Mouse (Mus musculus): ENCODE results near the gene Arsj.

The Arsj gene

DNA sequence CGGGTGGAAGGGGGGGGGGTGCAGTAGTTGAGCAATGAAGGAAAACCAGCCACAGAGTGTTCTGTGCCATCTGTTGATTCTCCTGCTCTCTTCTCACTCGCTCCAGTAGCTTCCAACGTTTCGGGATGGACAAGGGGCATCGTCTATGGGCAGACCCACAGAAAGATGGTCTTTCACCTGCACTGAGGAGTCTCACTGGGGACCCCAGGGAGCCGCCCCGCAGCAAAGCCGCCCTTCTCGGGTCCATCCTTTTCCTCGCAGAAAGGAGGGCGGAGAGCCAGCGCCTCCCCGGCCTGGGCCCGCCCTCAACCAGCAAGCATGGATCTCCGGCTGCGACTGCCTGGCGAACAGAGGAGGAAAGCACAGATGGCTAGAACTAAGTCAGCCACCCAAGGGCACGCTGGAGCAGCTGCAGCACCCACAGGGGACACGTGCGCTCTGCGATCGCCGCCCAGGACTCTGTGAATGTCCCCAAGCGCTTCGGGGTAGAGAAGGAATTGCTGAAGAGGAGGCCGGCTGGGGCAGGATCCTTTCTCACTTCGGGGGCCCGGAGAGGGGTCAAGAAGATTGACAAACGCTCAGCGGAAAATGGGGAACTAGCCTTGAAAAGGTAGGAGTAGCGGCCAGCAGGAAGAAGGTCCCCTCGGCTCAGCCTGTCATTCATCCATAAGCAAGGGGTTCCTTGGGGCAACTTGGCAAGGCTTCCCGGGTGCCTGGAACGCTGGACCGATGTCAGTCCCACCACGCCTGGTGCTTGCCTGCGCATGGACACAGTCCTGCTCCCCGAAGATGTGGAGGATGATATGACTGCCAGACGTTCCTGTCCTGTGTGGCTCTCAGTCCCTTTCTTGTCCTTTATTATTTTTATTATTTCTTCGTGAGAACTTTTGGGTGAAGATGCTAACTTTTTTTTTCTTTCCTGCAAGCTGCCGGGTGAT lies at the start of gene Arsj:
Gene Arsj, plus strand, starts transcription at position 117 of the 938 bp plus-strand sequence.
- peak; percentile 14 to 53 for DNase-seq

- no peak for DNase-seq
These were observed 38.5 kb upstream of the Arsj start for GRCm38 (mm10) chr3:126324872-126325498.

GRCm38 (mm10) chr3:126325891-126326627 lies 37.4 kb upstream of the Arsj start:
- DNase-seq, result no peak

DNA sequence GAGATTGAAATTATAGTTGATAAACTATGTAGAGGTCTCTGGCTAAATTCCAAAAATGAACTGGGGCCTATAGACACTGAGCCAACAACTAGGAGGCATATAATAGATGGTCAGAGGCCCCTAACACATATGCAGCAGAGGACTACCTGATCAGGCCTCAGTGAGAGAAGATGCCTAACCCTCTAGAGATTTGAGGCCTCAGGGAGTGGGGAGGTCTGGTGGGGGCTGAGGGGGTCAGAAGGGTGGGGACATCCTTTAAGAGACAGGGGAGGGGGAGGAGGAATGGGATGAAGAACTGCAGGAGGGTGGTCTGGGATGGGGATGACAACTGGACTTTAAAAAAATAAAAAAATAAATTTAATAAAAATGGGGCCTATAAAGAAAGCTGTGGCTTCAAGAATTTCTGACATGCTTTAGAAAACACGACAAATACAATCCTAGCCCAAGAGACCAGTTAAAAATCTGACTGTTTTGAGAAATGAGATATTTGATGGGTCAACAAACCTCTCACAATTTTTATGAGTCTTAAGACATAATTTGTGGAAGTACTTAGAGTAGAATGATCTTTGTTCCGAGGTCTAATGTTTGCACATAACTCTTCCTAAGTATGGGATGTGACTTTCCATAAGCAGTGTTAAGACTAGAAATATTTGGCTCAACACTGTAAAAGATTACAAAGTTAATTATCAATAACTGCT lies 36.7 kb upstream of the Arsj start:
- DNase-seq, result no peak

GRCm38 (mm10) chr3:126335329-126335728 lies 28.2 kb upstream of the Arsj start:
- peak in 1 of 2 experiments; percentile 2 for DNase-seq

- DNase-seq, result no peak
These were observed 18.7 kb upstream of the Arsj start for GRCm38 (mm10) chr3:126344745-126345144.

DNA sequence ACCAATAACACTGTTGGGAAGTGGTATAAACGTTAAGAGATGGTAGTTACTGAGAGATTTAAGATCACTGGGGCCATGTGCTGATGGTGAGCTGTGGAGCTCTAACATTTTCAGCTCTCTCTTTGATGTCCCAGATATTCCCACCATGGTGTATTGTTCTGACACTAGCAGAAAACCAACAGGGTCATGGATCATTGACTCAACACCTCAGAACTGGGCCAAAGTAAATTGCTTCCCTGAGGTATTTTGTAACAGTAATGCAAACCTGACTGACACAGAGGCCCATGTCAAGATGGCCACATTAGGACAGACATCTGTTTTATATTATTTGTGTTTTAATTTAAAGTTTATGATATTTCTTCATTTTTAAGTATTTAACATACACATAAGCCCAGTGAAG lies 3.7 kb upstream of the Arsj start:
- DNase-seq, result no peak

GRCm38 (mm10) chr3:126362392-126362791 lies 1.1 kb upstream of the Arsj start:
- no peak for DNase-seq

GRCm38 (mm10) chr3:126362931-126363525 lies 456 bp upstream of the Arsj start:
- DNase-seq, result no peak

GRCm38 (mm10) chr3:126364555-126364954 lies 1.1 kb downstream of the Arsj start:
- no peak for DNase-seq

- DNase-seq, result no peak
These were observed 7.1 kb downstream of the Arsj start for GRCm38 (mm10) chr3:126370571-126370970.

- no peak for DNase-seq
These were observed 9.5 kb downstream of the Arsj start for GRCm38 (mm10) chr3:126372815-126373545.

- DNase-seq, result no peak
These were observed 10.2 kb downstream of the Arsj start for GRCm38 (mm10) chr3:126373721-126374120.

GRCm38 (mm10) chr3:126379252-126379651 lies 15.8 kb downstream of the Arsj start:
- DNase-seq, result no peak

GRCm38 (mm10) chr3:126379702-126380101 lies 16.2 kb downstream of the Arsj start:
- no peak for DNase-seq

- no peak for DNase-seq
These were observed 19.8 kb downstream of the Arsj start for GRCm38 (mm10) chr3:126383276-126383675.

GRCm38 (mm10) chr3:126384657-126385438 lies 21.4 kb downstream of the Arsj start:
- DNase-seq, result no peak

DNA sequence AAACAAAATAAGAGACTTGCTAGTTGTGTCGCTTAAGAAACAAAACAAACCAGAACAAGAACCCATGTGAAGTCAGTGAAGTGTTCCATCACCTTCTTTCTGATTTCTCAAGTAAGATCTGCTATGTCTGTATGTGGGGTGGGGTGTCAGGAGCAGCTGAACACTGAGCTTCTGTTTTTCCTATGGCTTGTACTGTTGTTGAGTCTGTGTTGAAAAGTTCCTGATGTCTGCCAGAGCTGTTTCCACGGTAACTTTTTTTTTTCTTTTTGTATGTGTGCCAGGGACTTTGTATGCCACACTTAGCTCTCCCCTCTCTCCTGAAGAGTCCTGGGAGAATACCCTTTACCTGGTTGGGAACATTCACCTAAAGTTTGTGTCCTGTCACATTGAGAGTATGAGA lies 34.0 kb downstream of the Arsj start:
- no peak for DNase-seq

DNA sequence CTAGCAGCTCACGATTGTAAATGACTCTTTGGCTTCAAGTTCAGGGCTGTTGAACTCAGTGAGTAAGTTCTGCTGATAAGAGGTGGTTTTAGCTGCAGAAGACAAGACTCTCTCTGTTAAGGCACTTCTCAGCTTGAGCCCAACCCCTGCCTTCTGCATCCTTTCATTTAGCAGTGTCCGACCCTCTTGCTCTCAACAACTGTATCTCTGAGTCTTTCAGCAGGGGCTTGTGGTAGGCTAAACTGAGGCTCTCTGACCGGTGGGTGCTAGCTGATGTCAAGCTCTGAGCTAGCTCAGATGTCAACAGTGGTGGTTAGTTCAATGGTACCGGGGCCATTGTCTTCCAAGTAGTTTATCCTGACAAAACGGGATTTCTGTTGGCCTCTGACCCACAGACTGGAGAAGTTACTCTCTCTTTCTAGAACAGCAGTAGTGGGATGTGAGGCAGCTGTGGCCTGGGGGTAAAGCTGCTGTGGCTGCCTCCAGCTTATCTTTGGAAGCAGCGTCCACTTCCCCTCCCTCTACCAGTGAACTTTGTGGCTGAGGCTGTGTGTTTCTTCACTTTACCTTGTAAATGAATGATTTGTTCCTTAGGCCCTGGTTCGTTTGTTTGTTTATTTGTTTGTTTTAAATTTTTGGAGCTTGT lies 34.6 kb downstream of the Arsj start:
- no peak for DNase-seq

DNA sequence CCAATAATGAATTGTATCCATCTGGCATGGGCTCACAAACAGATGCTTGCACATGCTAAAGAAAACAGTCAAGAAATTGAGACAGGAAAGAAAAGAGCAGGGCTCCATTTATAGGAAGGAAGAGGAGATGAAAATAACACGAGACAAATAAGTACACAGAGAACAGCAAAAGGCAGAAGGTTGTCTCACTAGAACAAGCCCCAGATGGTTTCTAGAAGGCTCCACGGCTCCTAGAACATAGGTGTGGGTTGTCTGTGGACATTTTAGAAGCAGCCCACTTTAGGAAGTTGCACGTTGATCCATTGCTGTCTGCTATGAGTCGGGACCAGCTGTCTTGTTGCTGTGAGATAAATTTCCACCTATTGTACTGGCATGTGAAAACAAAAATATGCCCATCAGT lies 37.2 kb downstream of the Arsj start:
- no peak for DNase-seq
